ENCODE assay signal across 9 mouse cellular contexts in genomic region chr12:111687350-111688068, GRCm38 (mm10). TPM values are rescaled to one million over a fixed set of nuclear protein-coding genes. Genes with fewer than 3 reads are reported as not detected.
DNase-seq lines count a peak whose midpoint lies in the region; ATAC-seq and TF ChIP-seq lines count a peak whose summit lies in the region.
"Had no signal": no experiment of that assay in that cellular context is flagged by ENCODE, and none has a peak within 500 bp of the region (broad histone marks: within the 10 kb centered on the region; RNA-seq: fewer than 3 reads in every experiment).

No protein-coding gene starts in this region.

- no peaks in the 10 kb centered on the region for H3K9me3 ChIP-seq in intestine, embryonic 14.5 days (ENCODE audit: control insufficient read depth, low read length)
- H3K9me3 ChIP-seq: liver, embryonic 13.5 days had no signal

- peak overlapping the region; percentile 17; the same call in 1 of the 2 replicates for H3K9ac ChIP-seq in intestine, embryonic 14.5 days (ENCODE audit: low read length)
- H3K9ac ChIP-seq: liver, embryonic 13.5 days had no signal

- H3K27ac ChIP-seq in intestine, embryonic 14.5 days (ENCODE audit: low read depth): peak overlapping the region; percentile 51
- H3K27ac ChIP-seq: liver, embryonic 13.5 days had no signal

- peak; percentile 66 to 69 for DNase-seq in left cerebral cortex, adult 18-20 months (ENCODE audit: low spot score in 2 of 2)
- DNase-seq in left cerebral cortex, adult 9 months (ENCODE audit: low spot score in 2 of 2): no peak
- DNase-seq in cerebellum, adult 9-11 months: peak; percentile 87
- peak; percentile 65 to 83 for DNase-seq in gastrocnemius, postnatal 4 days (ENCODE audit: low spot score in 2 of 2)
- no peak for DNase-seq in intestine, embryonic 14.5 days (ENCODE audit: low spot score)
- DNase-seq in lung, adult 2 months: peak; percentile 33
- DNase-seq in retina, postnatal 1 day: peak; percentile 92
- DNase-seq: liver, embryonic 13.5 days had no signal

- no peak overlapping the region for H3K4me2 ChIP-seq in intestine, embryonic 14.5 days (ENCODE audit: low read length)
- H3K4me2 ChIP-seq: liver, embryonic 13.5 days had no signal

- no peak for TF ChIP-seq POLR2A in lung, adult 2 months (IDR thresholded peaks at IDR 0.05; ENCODE audit: borderline replicate concordance, extremely low read depth, low read depth, low read length)

- 0 out of 2 replicates have a peak, but pooled peaks cover 5% of the 10 kb centered on the region for H3K36me3 ChIP-seq in intestine, embryonic 14.5 days (ENCODE audit: control insufficient read depth, insufficient read depth, low read length)

- H3K27me3 ChIP-seq in intestine, embryonic 14.5 days (replicated peaks; ENCODE audit: control insufficient read depth, insufficient read depth, low read length): no peaks in the 10 kb centered on the region

- peaks cover 20% of the 10 kb centered on the region for H3K4me1 ChIP-seq in intestine, embryonic 14.5 days (replicated peaks; ENCODE audit: control insufficient read depth, insufficient read depth, low read length)
- peaks cover 18% of the 10 kb centered on the region for H3K4me1 ChIP-seq in lung, adult 2 months (ENCODE audit: control insufficient read depth, insufficient read depth, low read length)

- no peak for ATAC-seq in intestine, embryonic 14.5 days (replicated peaks; ENCODE audit: low FRiP score, low TSS enrichment, low read depth)
- ATAC-seq in activated CD4-positive, CD25-positive, alpha-beta regulatory T cell, adult 4 months: no peak

- H3K4me3 ChIP-seq in intestine, embryonic 14.5 days (ENCODE audit: low read depth, low read length): no peak overlapping the region
- H3K4me3 ChIP-seq in lung, adult 2 months (replicated peaks; ENCODE audit: extremely low read depth, low read depth, low read length): no peak overlapping the region
- H3K4me3 ChIP-seq: liver, embryonic 13.5 days had no signal

- WGBS in intestine, embryonic 14.5 days: 44% methylated on average over 14 of the region's 14 CpGs
- WGBS in lung, adult 2 months: 35% methylated on average over 14 of the region's 14 CpGs

- no peak for TF ChIP-seq CTCF in lung, adult 2 months (IDR thresholded peaks at IDR 0.05; ENCODE audit: insufficient read depth, low read length)

RNA-seq across cellular contexts. Expression of gene Trmt61a, which starts 9.6 kb away (rescaled TPM):
- 10 to 100 TPM; 15.5 to 21.0 TPM for total RNA-seq in left cerebral cortex, adult 18-20 months (2021)
- total RNA-seq in gastrocnemius, postnatal 4 days (2021): 1 to 10 TPM; 7.3 to 7.9 TPM
- polyA plus RNA-seq in intestine, embryonic 14.5 days (2014; fragmentation: Nextera tagmentation; extraction: Ambion mirVana): 9.9 and 13.1 TPM in 2 replicates
- polyA plus RNA-seq in lung, adult 2 months (2012; rRNA removed): 21.6 and 24.3 TPM in 2 replicates
- 1 to 10 TPM; 2.7 to 4.3 TPM for polyA plus RNA-seq in activated CD4-positive, CD25-positive, alpha-beta regulatory T cell, adult 4 months (2017; shearing (Covaris generic))

RNA-seq across cellular contexts. Expression of gene Ckb, which starts 15.4 kb away (rescaled TPM):
- 1,000 to 10,000 TPM; 1,960 to 1,962 TPM for total RNA-seq in left cerebral cortex, adult 18-20 months (2021)
- 10 to 100 TPM; 48.6 to 61.8 TPM for total RNA-seq in gastrocnemius, postnatal 4 days (2021)
- 787 and 806 TPM in 2 replicates for polyA plus RNA-seq in intestine, embryonic 14.5 days (2014; fragmentation: Nextera tagmentation; extraction: Ambion mirVana)
- 261 and 274 TPM in 2 replicates for polyA plus RNA-seq in lung, adult 2 months (2012; rRNA removed)
- 10 to 100 TPM; 21.3 to 26.2 TPM for polyA plus RNA-seq in activated CD4-positive, CD25-positive, alpha-beta regulatory T cell, adult 4 months (2017; shearing (Covaris generic))

RNA-seq across cellular contexts. Expression of gene Bag5, which starts 25.5 kb away (rescaled TPM):
- total RNA-seq in left cerebral cortex, adult 18-20 months (2021): 10 to 100 TPM; 61.7 to 62.1 TPM
- total RNA-seq in gastrocnemius, postnatal 4 days (2021): 10 to 100 TPM; 27.5 to 32.1 TPM
- polyA plus RNA-seq in intestine, embryonic 14.5 days (2014; fragmentation: Nextera tagmentation; extraction: Ambion mirVana): 52.4 and 54.6 TPM in 2 replicates
- polyA plus RNA-seq in lung, adult 2 months (2012; rRNA removed): 21.4 and 21.9 TPM in 2 replicates
- polyA plus RNA-seq in activated CD4-positive, CD25-positive, alpha-beta regulatory T cell, adult 4 months (2017; shearing (Covaris generic)): 10 to 100 TPM; 30.2 to 32.4 TPM

RNA-seq across cellular contexts. Expression of gene Apopt1, which starts 25.6 kb away (rescaled TPM):
- total RNA-seq in left cerebral cortex, adult 18-20 months (2021): 10 to 100 TPM; 36.6 to 39.1 TPM
- 10 to 100 TPM; 36.1 to 40.1 TPM for total RNA-seq in gastrocnemius, postnatal 4 days (2021)
- polyA plus RNA-seq in intestine, embryonic 14.5 days (2014; fragmentation: Nextera tagmentation; extraction: Ambion mirVana): 57.1 and 58.2 TPM in 2 replicates
- 22.5 and 30.9 TPM in 2 replicates for polyA plus RNA-seq in lung, adult 2 months (2012; rRNA removed)
- polyA plus RNA-seq in activated CD4-positive, CD25-positive, alpha-beta regulatory T cell, adult 4 months (2017; shearing (Covaris generic)): 10 to 100 TPM; 72.7 to 78.9 TPM

Comparison
In these comparisons a context has a peak if more than half of its experiments do, and no peak if none do; other contexts are left out.
1. DNase-seq: peak in left cerebral cortex, adult 18-20 months (2 of 2), cerebellum, adult 9-11 months (single experiment), gastrocnemius, postnatal 4 days (2 of 2), lung, adult 2 months (single experiment) and retina, postnatal 1 day (single experiment); none in left cerebral cortex, adult 9 months (0 of 2) and intestine, embryonic 14.5 days (single experiment).